Comparison of ENCODE assay signal across 3 mouse cellular contexts in the genomic region with DNA sequence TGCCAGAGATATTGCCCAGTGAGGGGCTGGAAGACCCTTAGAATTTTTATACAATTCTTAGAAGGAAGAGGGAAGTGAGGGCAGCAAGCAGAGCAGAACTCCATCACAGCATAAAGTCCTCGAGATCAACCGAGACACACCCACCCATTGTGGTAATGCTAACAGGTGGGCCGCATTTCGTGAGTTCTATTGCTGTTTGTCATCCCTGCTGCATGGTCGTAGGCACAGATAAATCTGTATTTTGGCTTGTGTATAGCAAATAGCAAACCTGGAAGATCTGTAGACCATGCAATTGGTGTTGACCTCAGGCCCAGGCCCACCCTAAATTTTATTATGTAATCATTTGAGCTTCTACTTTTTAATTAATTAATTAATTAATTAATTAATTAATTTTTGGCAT.
"Had no signal": no experiment of that assay in that cellular context is flagged by ENCODE, and none has a peak within 500 bp of the region (broad histone marks: within the 10 kb centered on the region; RNA-seq: fewer than 3 reads in every experiment).

No protein-coding gene starts in this region.

- H3K4me3 ChIP-seq: liver, embryonic 13.5 days had no signal

- H3K4me1 ChIP-seq: liver, embryonic 13.5 days had no signal

- H3K27me3 ChIP-seq: liver, embryonic 13.5 days had no signal

- H3K9me3 ChIP-seq: liver, embryonic 13.5 days had no signal

- H3K9ac ChIP-seq: liver, embryonic 13.5 days had no signal

- H3K27ac ChIP-seq: kidney, postnatal 0 days; liver, embryonic 13.5 days; stomach, postnatal 0 days had no signal

- DNase-seq: liver, embryonic 13.5 days had no signal

- H3K36me3 ChIP-seq: liver, embryonic 13.5 days had no signal

- H3K4me2 ChIP-seq: liver, embryonic 13.5 days had no signal
